Mouse (Mus musculus): ENCODE measurements around the gene Itm2b. TPM values are rescaled to one million over a fixed set of nuclear protein-coding genes. Genes with fewer than 3 reads are reported as not detected.

Gene Itm2b
- total and polyA plus RNA-seq, 3 experiments: 724 to 814 (median 771) TPM

DNA sequence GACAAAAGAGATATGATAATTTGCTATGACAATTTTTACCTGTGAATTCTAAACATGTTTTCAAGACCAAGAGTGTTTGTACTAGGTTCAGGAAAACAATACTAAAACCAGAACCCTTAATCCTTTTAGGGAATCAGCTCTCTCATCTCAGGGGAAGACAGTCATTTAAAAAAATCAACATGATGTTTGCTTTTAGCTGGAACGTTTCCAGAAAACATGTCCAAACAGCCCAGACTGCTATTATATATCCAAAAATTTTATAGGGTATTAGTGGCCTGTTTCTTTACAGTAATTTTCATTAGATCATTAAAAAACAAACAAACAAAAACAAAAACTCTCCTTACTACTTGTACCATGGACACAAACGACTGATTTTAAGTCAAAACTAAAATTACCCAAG is 1.3 kb downstream of the Itm2b start:
- Histone ChIP-seq H3K27ac (peak overlapping the region; percentile 100), H3K79me2 (replicated peaks; ENCODE audit: control insufficient read depth, insufficient read depth, low read length) (peaks cover 7% of the 10 kb centered on the region), H3K4me3 (peak overlapping the region; percentile 98), H3K27me3 (ENCODE audit: control insufficient read depth, insufficient read depth, low read length) (no peaks in the 10 kb centered on the region), H3K9ac (ENCODE audit: low read depth, low read length) (peak overlapping the region; percentile 73; the same call in 1 of the 2 replicates), H3K4me1 (ENCODE audit: control insufficient read depth, insufficient read depth, low read length) (peaks cover 21% of the 10 kb centered on the region), H3K36me3 (ENCODE audit: control insufficient read depth, insufficient read depth, low read length) (peaks cover 40% of the 10 kb centered on the region)
- intact Hi-C loops (cut with DNase I): loop anchor here (2.0 kb wide), 2 partner anchors 91 to 125 kb away; no protein-coding TSS in a partner anchor
- no peak for DNase-seq
- WGBS: 3% methylated on average over 2 of the region's 2 CpGs
- TF ChIP-seq EP300 (IDR thresholded peaks at IDR 0.05; ENCODE audit: insufficient read depth, low read depth, low read length) (no peak), POLR2A (IDR thresholded peaks at IDR 0.05; ENCODE audit: insufficient read depth, low read depth, low read length) (no peak), CTCF (IDR thresholded peaks at IDR 0.05) (no peak)

DNA sequence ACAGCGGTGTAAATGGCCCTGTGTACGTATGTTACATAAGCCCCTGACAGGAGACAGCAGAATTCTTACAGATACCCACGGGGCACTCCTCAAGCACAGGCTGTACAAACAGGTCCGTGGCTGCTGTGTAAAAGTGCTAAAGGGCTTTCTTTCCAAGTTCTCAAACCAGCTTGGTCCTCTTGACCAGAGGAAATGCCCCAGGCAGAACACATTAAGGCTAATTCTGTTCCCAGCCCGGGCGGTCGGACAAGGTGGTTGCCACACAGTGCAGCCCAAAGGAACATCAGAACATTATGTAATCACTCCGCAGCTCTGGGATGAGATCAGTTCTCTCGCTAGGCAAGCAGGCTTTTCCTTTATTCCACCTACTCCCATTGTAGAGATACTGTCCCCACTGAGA is 2.4 kb downstream of the Itm2b start:
- Histone ChIP-seq H3K27ac (peak overlapping the region; percentile 100), H3K79me2 (replicated peaks; ENCODE audit: control insufficient read depth, insufficient read depth, low read length) (peaks cover 8% of the 10 kb centered on the region), H3K27me3 (ENCODE audit: control insufficient read depth, insufficient read depth, low read length) (no peaks in the 10 kb centered on the region), H3K36me3 (ENCODE audit: control insufficient read depth, insufficient read depth, low read length) (peaks cover 50% of the 10 kb centered on the region), H3K4me3 (peak overlapping the region; percentile 98), H3K9ac (ENCODE audit: low read depth, low read length) (peak overlapping the region; percentile 68), H3K4me1 (ENCODE audit: control insufficient read depth, insufficient read depth, low read length) (peaks cover 21% of the 10 kb centered on the region)
- TF ChIP-seq CTCF (IDR thresholded peaks at IDR 0.05) (no peak), EP300 (IDR thresholded peaks at IDR 0.05; ENCODE audit: insufficient read depth, low read depth, low read length) (0 out of 2 replicates have a peak, but pooled peaks have one; percentile 79), POLR2A (IDR thresholded peaks at IDR 0.05; ENCODE audit: insufficient read depth, low read depth, low read length) (peak; percentile 73)
- DNase-seq: peak; percentile 72 to 81
- intact Hi-C loops (cut with DNase I): no loop called here
- WGBS: 3% methylated on average over 9 of the region's 9 CpGs

DNA sequence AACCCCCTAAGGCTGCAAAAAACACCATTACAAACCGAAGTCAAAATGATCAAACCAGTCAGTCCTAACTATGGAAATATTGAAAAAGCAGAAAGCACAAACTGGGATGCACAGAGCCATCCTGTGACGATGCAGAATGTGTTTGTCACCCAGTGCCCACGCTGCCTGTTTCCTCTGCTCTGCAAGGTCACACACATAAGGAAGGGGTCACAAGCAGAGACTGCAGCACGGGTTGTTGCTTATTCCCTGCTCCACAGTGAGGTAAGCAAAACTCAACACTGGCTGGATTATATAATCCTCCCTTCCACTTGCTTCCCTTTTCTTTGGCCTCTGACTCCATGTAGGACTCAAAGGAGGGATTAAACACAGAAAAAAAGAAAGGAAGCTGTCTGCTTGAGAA is 3.5 kb downstream of the Itm2b start:
- intact Hi-C loops (cut with DNase I): no loop called here
- Histone ChIP-seq H3K27ac (peak overlapping the region; percentile 100), H3K4me3 (peak overlapping the region; percentile 98), H3K4me1 (ENCODE audit: control insufficient read depth, insufficient read depth, low read length) (peaks cover 26% of the 10 kb centered on the region), H3K27me3 (ENCODE audit: control insufficient read depth, insufficient read depth, low read length) (no peaks in the 10 kb centered on the region), H3K79me2 (replicated peaks; ENCODE audit: control insufficient read depth, insufficient read depth, low read length) (peaks cover 8% of the 10 kb centered on the region), H3K36me3 (ENCODE audit: control insufficient read depth, insufficient read depth, low read length) (peaks cover 59% of the 10 kb centered on the region), H3K9ac (ENCODE audit: low read depth, low read length) (no peak overlapping the region; the same call in none of the 2 replicates)
- DNase-seq: no peak
- 16% methylated on average over 4 of the region's 4 CpGs for WGBS
- TF ChIP-seq EP300 (IDR thresholded peaks at IDR 0.05; ENCODE audit: insufficient read depth, low read depth, low read length) (0 out of 2 replicates have a peak, but pooled peaks have one; percentile 45), CTCF (IDR thresholded peaks at IDR 0.05) (no peak), POLR2A (IDR thresholded peaks at IDR 0.05; ENCODE audit: insufficient read depth, low read depth, low read length) (peak; percentile 43; the same call in 1 of the 2 replicates)

DNA sequence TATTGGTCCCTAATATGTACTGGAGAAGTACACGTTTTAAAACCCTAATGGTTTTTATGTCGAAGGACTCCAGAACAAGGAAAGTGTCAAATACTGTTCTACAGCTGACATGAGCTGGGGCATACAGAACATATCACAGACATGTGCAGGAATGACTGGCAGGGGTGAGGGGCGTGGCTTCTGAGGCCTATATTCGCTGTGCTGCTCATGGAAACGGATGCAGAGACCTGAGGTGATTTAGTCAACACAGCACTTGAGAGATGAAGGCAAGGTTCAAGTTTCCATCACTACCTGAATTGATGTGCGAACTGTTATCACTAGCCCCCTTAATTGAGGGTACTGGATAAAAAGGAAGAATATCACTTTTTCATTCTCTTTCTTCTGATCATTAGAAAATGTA is 7.3 kb downstream of the Itm2b start:
- 64% methylated on average over 6 of the region's 6 CpGs for WGBS
- TF ChIP-seq EP300 (IDR thresholded peaks at IDR 0.05; ENCODE audit: insufficient read depth, low read depth, low read length): no peak
- TF ChIP-seq POLR2A (IDR thresholded peaks at IDR 0.05; ENCODE audit: insufficient read depth, low read depth, low read length): no peak
- no peak for TF ChIP-seq CTCF (IDR thresholded peaks at IDR 0.05)

DNA sequence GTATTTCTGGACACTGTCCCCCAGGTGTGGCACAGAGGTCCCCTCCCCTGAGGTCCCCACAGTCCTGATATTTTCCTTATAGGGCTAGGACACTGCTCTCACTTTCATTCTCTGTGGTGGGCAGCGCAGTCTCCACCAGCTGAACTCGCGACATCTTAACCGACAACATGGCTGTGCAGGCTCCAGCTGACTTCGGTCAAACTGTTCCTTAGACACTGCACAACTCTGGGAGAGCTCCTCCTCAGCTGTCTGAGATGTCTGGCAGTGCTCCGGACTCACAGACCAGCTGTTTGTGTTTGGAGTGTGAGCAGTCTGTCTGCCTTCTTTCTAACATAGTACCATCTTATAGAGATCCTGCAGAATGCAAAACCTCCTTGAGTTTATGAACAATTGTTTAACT is 8.2 kb downstream of the Itm2b start:
- Histone ChIP-seq H3K4me3 (peak overlapping the region; percentile 9; the same call in 1 of the 2 replicates), H3K27ac (peak overlapping the region; percentile 27), H3K36me3 (ENCODE audit: control insufficient read depth, insufficient read depth, low read length) (peaks cover 85% of the 10 kb centered on the region)

More for the DNA sequence above, 7.3 kb downstream of the Itm2b start:
- DNase-seq: no peak
- Histone ChIP-seq H3K79me2 (replicated peaks; ENCODE audit: control insufficient read depth, insufficient read depth, low read length) (peaks cover 4% of the 10 kb centered on the region), H3K9ac (ENCODE audit: low read depth, low read length) (no peak overlapping the region), H3K4me3 (no peak overlapping the region), H3K4me1 (ENCODE audit: control insufficient read depth, insufficient read depth, low read length) (peaks cover 37% of the 10 kb centered on the region), H3K27me3 (ENCODE audit: control insufficient read depth, insufficient read depth, low read length) (no peaks in the 10 kb centered on the region), H3K36me3 (ENCODE audit: control insufficient read depth, insufficient read depth, low read length) (peaks cover 82% of the 10 kb centered on the region), H3K27ac (no peak overlapping the region; the same call in 1 of the 2 replicates)
- intact Hi-C loops (cut with DNase I): no loop called here

DNA sequence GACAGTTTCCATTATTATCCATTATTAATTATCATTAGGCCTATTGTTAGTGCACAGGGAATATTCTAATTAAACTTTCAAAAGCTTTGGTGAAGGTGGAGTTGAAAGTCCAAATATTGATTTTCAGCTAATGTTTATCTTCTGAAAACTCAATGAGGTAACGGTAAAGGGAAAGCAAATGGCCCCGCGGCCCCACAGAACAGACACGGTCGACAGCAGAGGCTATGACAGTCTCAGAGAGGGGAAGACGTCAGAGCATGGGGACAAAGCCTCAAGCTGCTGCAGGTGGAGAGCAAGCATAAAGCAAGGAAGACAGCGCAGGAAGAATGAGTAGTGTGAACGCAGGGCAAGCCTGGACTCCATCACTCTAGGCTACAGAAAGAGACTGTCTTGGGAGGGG is 9.2 kb downstream of the Itm2b start:
- peak overlapping the region; percentile 72; the same call in 1 of the 2 replicates for H3K27ac ChIP-seq
- no peak overlapping the region for H3K9ac ChIP-seq (ENCODE audit: low read depth, low read length)
- intact Hi-C loops (cut with DNase I): no loop called here
- 61% methylated on average over 8 of the region's 8 CpGs for WGBS
- no peak for DNase-seq
- no peaks in the 10 kb centered on the region for H3K27me3 ChIP-seq (ENCODE audit: control insufficient read depth, insufficient read depth, low read length)
- TF ChIP-seq CTCF (IDR thresholded peaks at IDR 0.05): no peak
- TF ChIP-seq EP300 (IDR thresholded peaks at IDR 0.05; ENCODE audit: insufficient read depth, low read depth, low read length): no peak
- no peak for TF ChIP-seq POLR2A (IDR thresholded peaks at IDR 0.05; ENCODE audit: insufficient read depth, low read depth, low read length)
- H3K36me3 ChIP-seq (ENCODE audit: control insufficient read depth, insufficient read depth, low read length): peaks cover 82% of the 10 kb centered on the region
- peaks cover 37% of the 10 kb centered on the region for H3K4me1 ChIP-seq (ENCODE audit: control insufficient read depth, insufficient read depth, low read length)
- peaks cover 4% of the 10 kb centered on the region for H3K79me2 ChIP-seq (replicated peaks; ENCODE audit: control insufficient read depth, insufficient read depth, low read length)
- no peak overlapping the region for H3K4me3 ChIP-seq

More for the DNA sequence above, 8.2 kb downstream of the Itm2b start:
- Histone ChIP-seq H3K4me1 (ENCODE audit: control insufficient read depth, insufficient read depth, low read length) (peaks cover 37% of the 10 kb centered on the region), H3K27me3 (ENCODE audit: control insufficient read depth, insufficient read depth, low read length) (no peaks in the 10 kb centered on the region), H3K9ac (ENCODE audit: low read depth, low read length) (no peak overlapping the region), H3K79me2 (replicated peaks; ENCODE audit: control insufficient read depth, insufficient read depth, low read length) (peaks cover 4% of the 10 kb centered on the region)
- 60% methylated on average over 6 of the region's 6 CpGs for WGBS
- TF ChIP-seq POLR2A (IDR thresholded peaks at IDR 0.05; ENCODE audit: insufficient read depth, low read depth, low read length): no peak
- TF ChIP-seq EP300 (IDR thresholded peaks at IDR 0.05; ENCODE audit: insufficient read depth, low read depth, low read length): 0 out of 2 replicates have a peak, but pooled peaks have one; percentile 11
- intact Hi-C loops (cut with DNase I): no loop called here
- peak in 1 of 2 experiments; percentile 44 for DNase-seq

All from heart, adult 2 months (tissue).